Mouse (Mus musculus) lung, adult 18-20 months (tissue): ENCODE data around the gene Myb.
A peak's percentile ranks its signal among the peaks of the same experiment; 100 is the strongest.

ENCODE experiments used
- DNase-seq, 2 experiments: peaks; one replicate each; pipeline ENCODE4 v3.0.0; 2022; ENCODE audit warnings: mixed read lengths in 2 of 2

The Myb gene

GRCm38 (mm10) chr10:21160537-21161358, at the start of gene Myb:
Myb (minus strand) TSS chr10:21160984.
- DNase-seq, result peak; percentile 59 to 64

GRCm38 (mm10) chr10:21207378-21207777, 46.6 kb upstream of the Myb start:
- DNase-seq, result no peak

GRCm38 (mm10) chr10:21206232-21206631, 45.4 kb upstream of the Myb start:
- no peak for DNase-seq

GRCm38 (mm10) chr10:21204496-21205085, 43.8 kb upstream of the Myb start:
- DNase-seq, result no peak

- no peak for DNase-seq
Observed at GRCm38 (mm10) chr10:21203886-21204285, 43.1 kb upstream of the Myb start.

GRCm38 (mm10) chr10:21203461-21203860, 42.7 kb upstream of the Myb start:
- no peak for DNase-seq

- DNase-seq, result no peak
Observed at GRCm38 (mm10) chr10:21200761-21201160, 40.0 kb upstream of the Myb start.

GRCm38 (mm10) chr10:21200322-21200721, 39.5 kb upstream of the Myb start:
- no peak for DNase-seq

- DNase-seq, result no peak
Observed at GRCm38 (mm10) chr10:21196646-21197116, 35.9 kb upstream of the Myb start.

GRCm38 (mm10) chr10:21195597-21195996, 34.8 kb upstream of the Myb start:
- DNase-seq, result no peak

GRCm38 (mm10) chr10:21193935-21194505, 33.2 kb upstream of the Myb start:
- no peak for DNase-seq

GRCm38 (mm10) chr10:21193088-21193934, 32.5 kb upstream of the Myb start:
- DNase-seq, result no peak

- DNase-seq, result peak in 1 of 2 experiments; percentile 7
Observed at GRCm38 (mm10) chr10:21192436-21192835, 31.7 kb upstream of the Myb start.

GRCm38 (mm10) chr10:21189756-21190397, 29.1 kb upstream of the Myb start:
- DNase-seq, result no peak

- DNase-seq, result no peak
Observed at GRCm38 (mm10) chr10:21189275-21189601, 28.5 kb upstream of the Myb start.

- peak in 1 of 2 experiments; percentile 39 for DNase-seq
Observed at GRCm38 (mm10) chr10:21188564-21189274, 27.9 kb upstream of the Myb start.

- DNase-seq, result no peak
Observed at GRCm38 (mm10) chr10:21187847-21188246, 27.1 kb upstream of the Myb start.

- no peak for DNase-seq
Observed at GRCm38 (mm10) chr10:21186733-21187132, 25.9 kb upstream of the Myb start.

- DNase-seq, result no peak
Observed at GRCm38 (mm10) chr10:21178711-21179110, 17.9 kb upstream of the Myb start.

- no peak for DNase-seq
Observed at GRCm38 (mm10) chr10:21178281-21178680, 17.5 kb upstream of the Myb start.

- no peak for DNase-seq
Observed at GRCm38 (mm10) chr10:21172650-21173200, 11.9 kb upstream of the Myb start.

GRCm38 (mm10) chr10:21168466-21168865, 7.7 kb upstream of the Myb start:
- no peak for DNase-seq
